Mouse (Mus musculus): ENCODE measurements at regions not wholly inside any gene's neighbourhood (a gene's known extent, or its start where the extent isn't known, plus 50 kb on each side); places are given as distances from the start of the nearest gene placed in this dataset.
A peak's percentile ranks its signal among the peaks of the same experiment; 100 is the strongest.

DNA sequence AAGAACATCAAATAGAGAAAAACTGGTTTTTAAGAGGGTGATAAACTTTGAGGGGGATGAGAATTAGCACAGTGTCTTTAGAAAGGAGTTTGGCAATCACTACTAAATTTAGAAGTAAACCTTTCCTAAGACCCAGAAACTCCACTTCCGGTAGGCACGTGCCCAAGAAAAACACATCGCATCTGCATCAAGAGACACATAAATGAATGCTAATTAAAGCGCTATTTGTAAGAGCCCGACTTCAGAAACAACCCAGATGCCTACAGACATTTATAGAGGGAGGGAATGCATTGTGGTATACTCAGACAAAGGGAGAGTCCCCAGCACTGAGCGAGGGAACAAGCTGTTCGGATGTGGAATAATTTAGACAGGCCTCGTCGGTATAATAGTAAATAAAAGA, 688.5 kb downstream of the Tns3 start:
- Histone ChIP-seq H3K4me3 (ENCODE audit: low read length) (no peak overlapping the region), H3K27ac (ENCODE audit: low read length) (no peak overlapping the region), H3K4me2 (ENCODE audit: low read depth, low read length) (no peak overlapping the region), H3K9me3 (ENCODE audit: control insufficient read depth, low read length) (no peaks in the 10 kb centered on the region), H3K4me1 (ENCODE audit: control insufficient read depth, insufficient read depth, low read length) (no peaks in the 10 kb centered on the region), H3K27me3 (replicated peaks; ENCODE audit: control insufficient read depth, insufficient read depth, low read length) (no peaks in the 10 kb centered on the region), H3K36me3 (ENCODE audit: control insufficient read depth, insufficient read depth, low read length) (no peaks in the 10 kb centered on the region), H3K9ac (ENCODE audit: low read depth, low read length) (no peak overlapping the region)
- ATAC-seq: no peak
- WGBS: 62% methylated on average over 9 of the region's 9 CpGs

DNA sequence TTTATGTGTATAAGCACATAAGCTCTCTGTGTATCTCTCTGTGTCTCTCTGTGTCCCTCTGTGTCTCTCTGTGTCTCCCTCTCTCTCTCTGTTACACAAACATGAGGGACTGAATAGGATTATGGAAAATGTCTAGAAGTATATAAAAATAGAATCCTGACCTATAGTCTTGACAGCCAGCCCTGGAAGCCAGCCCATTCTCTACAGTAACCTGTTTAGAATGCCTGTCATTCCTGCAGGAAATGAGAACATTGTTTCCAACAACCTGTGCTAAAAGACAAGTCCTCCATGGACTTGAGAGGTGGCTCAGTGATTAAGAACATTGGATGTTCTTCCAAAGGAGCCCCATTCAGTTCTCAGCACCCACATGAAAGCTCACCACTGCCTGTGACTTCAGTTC, 714.4 kb downstream of the Tns3 start:
- no peak overlapping the region for H3K9ac ChIP-seq (ENCODE audit: low read depth, low read length)
- no peaks in the 10 kb centered on the region for H3K27me3 ChIP-seq (replicated peaks; ENCODE audit: control insufficient read depth, insufficient read depth, low read length)
- ATAC-seq: no peak
- H3K9me3 ChIP-seq (ENCODE audit: control insufficient read depth, low read length): no peaks in the 10 kb centered on the region
- no peak overlapping the region for H3K4me2 ChIP-seq (ENCODE audit: low read depth, low read length)
- H3K27ac ChIP-seq (ENCODE audit: low read length): no peak overlapping the region
- H3K36me3 ChIP-seq (ENCODE audit: control insufficient read depth, insufficient read depth, low read length): no peaks in the 10 kb centered on the region
- H3K4me1 ChIP-seq (ENCODE audit: control insufficient read depth, insufficient read depth, low read length): no peaks in the 10 kb centered on the region
- no peak overlapping the region for H3K4me3 ChIP-seq (ENCODE audit: low read length)

DNA sequence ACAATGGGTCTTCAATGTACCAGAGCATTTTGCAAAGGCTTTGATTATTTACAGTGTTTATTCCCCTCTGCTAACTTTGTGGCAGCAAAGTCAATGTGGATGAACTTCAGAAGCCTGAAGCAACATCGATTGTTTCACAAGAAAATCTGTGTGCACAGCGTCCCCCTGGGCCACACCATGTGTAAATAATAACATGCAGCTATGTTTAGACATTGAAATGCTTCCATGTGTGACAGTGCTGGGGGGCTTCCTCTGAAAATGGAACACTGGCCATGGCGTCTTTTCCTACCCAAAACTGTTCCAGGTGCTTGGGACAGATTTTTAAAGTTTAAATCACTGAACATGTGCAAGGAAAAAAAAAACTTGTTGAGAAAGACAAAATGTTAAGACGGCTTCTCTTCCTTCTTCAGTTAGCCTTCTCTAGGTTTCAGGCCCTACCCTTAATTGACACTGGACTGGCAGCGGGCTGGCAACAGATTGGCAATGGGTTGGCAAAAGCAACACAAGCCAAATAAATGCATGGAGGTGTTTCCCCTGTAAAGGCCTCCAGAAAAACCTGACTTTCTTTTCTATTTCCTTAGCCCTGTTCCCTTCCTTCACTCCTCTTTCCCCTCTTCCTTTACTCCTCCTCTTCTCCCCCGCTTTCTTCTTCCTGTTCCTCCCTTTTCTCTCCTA, 715.0 kb downstream of the Tns3 start:
- Histone ChIP-seq H3K9me3 (ENCODE audit: control insufficient read depth, low read length) (no peaks in the 10 kb centered on the region), H3K9ac (ENCODE audit: low read depth, low read length) (no peak overlapping the region), H3K27ac (ENCODE audit: low read length) (no peak overlapping the region), H3K4me2 (ENCODE audit: low read depth, low read length) (no peak overlapping the region), H3K27me3 (replicated peaks; ENCODE audit: control insufficient read depth, insufficient read depth, low read length) (no peaks in the 10 kb centered on the region), H3K36me3 (ENCODE audit: control insufficient read depth, insufficient read depth, low read length) (no peaks in the 10 kb centered on the region), H3K4me3 (ENCODE audit: low read length) (no peak overlapping the region), H3K4me1 (ENCODE audit: control insufficient read depth, insufficient read depth, low read length) (no peaks in the 10 kb centered on the region)
- no peak for ATAC-seq
- 74% methylated on average over 6 of the region's 6 CpGs for WGBS

DNA sequence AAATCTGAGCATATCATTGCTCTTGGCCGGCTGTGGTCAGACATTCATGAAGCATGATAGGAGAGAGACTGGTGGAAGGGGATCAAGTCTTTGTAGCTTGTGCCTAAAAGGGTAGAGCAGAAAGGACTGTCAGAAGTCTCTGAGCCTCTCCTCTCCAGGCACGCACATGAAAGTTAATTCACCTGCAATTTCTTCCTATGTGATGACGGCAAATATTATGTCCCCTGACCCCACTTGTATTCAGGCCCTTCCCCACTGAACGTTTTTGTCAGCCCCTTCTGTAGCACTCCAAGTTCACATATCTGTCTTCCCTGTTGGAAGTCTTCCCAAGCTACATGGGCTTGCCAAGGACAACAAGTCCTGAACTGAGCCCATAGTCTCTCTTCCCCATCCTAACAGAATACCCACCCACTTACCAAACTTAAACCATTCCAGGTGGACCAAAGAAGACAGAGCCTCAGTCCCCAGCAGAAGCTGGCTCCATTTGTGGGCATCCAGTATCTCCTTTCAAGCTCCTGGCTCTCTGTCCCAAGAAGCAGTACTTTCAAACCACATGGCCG, 719.3 kb downstream of the Tns3 start:
- no peak; the same call in 1 of the 2 replicates for ATAC-seq
- H3K27ac ChIP-seq (ENCODE audit: low read length): no peak overlapping the region
- H3K36me3 ChIP-seq (ENCODE audit: control insufficient read depth, insufficient read depth, low read length): no peaks in the 10 kb centered on the region
- no peak overlapping the region for H3K4me3 ChIP-seq (ENCODE audit: low read length)
- H3K27me3 ChIP-seq (replicated peaks; ENCODE audit: control insufficient read depth, insufficient read depth, low read length): no peaks in the 10 kb centered on the region
- H3K4me1 ChIP-seq (ENCODE audit: control insufficient read depth, insufficient read depth, low read length): no peaks in the 10 kb centered on the region
- WGBS: 71% methylated on average over 5 of the region's 5 CpGs
- no peak overlapping the region for H3K4me2 ChIP-seq (ENCODE audit: low read depth, low read length)
- H3K9me3 ChIP-seq (ENCODE audit: control insufficient read depth, low read length): no peaks in the 10 kb centered on the region
- no peak overlapping the region for H3K9ac ChIP-seq (ENCODE audit: low read depth, low read length)

DNA sequence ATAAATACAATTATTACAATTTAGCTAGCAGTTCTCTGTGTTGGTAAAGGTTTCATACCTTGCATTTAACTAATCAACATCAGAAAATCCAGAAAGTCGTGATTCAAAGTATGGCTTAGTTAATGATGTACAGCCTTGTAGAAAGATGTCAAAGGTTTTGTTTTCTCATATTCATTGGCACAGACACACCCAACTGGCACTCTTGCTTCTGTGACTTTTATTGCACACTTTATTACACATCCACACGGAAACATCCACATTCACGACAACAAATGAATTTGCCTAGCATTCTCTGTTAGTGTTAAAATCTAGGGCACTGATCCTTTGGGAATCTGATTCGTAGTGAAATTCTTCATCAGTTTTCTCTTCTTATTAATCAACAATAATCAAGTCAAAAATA, 720.0 kb downstream of the Tns3 start:
- Histone ChIP-seq H3K27ac (ENCODE audit: low read length) (no peak overlapping the region), H3K9ac (ENCODE audit: low read depth, low read length) (no peak overlapping the region), H3K4me2 (ENCODE audit: low read depth, low read length) (no peak overlapping the region), H3K36me3 (ENCODE audit: control insufficient read depth, insufficient read depth, low read length) (no peaks in the 10 kb centered on the region), H3K27me3 (replicated peaks; ENCODE audit: control insufficient read depth, insufficient read depth, low read length) (no peaks in the 10 kb centered on the region), H3K9me3 (ENCODE audit: control insufficient read depth, low read length) (no peaks in the 10 kb centered on the region), H3K4me3 (ENCODE audit: low read length) (no peak overlapping the region), H3K4me1 (ENCODE audit: control insufficient read depth, insufficient read depth, low read length) (no peaks in the 10 kb centered on the region)
- ATAC-seq: peak; percentile 73
- WGBS: 60% methylated on average over 4 of the region's 4 CpGs

DNA sequence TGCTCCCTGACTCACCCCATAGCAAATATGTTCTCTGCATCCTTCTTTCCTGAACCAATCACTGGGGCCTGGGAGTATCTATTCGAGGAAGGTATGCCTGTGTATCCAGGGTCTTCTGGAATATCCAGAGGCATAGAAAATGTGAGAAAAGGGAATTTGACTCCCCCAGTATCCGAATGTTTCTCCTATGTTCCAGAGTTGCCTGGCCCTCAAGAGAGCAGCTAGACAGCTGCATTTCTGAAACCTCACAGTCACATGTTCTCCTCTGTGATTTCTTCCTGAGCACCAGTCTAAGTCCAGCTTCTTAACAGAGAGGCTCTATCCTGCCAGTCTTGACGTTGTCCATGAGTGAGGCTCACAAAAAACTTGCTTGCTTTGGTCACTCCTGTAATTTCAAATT, 719.9 kb upstream of the Igfbp3 start:
- Histone ChIP-seq H3K4me1 (ENCODE audit: control insufficient read depth, insufficient read depth, low read length) (no peaks in the 10 kb centered on the region), H3K9me3 (ENCODE audit: control insufficient read depth, low read length) (no peaks in the 10 kb centered on the region), H3K9ac (ENCODE audit: low read depth, low read length) (no peak overlapping the region), H3K4me2 (ENCODE audit: low read depth, low read length) (no peak overlapping the region), H3K36me3 (ENCODE audit: control insufficient read depth, insufficient read depth, low read length) (no peaks in the 10 kb centered on the region), H3K4me3 (ENCODE audit: low read length) (no peak overlapping the region), H3K27ac (ENCODE audit: low read length) (no peak overlapping the region), H3K27me3 (replicated peaks; ENCODE audit: control insufficient read depth, insufficient read depth, low read length) (no peaks in the 10 kb centered on the region)
- 79% methylated on average over 3 of the region's 3 CpGs for WGBS
- no peak for ATAC-seq

DNA sequence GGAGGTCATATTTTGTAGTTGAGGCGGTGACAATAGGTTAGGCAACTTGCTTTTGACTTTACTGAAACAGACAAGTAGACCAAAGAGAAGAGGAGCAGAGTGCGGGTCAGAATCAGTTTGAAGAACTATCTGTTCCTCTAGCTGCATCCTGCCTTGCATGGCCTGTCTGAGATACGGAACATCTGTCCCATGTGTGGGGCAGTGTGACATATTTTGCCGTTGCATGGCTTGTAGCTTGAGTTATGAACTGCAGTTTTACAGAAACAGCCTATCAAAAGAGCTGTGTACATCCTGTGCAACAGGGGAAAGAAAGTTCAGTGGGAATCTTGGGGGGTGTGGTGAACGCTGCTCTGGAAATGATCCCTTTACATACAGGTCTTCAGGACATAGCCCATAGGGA, 718.9 kb upstream of the Igfbp3 start:
- H3K27me3 ChIP-seq (replicated peaks; ENCODE audit: control insufficient read depth, insufficient read depth, low read length): no peaks in the 10 kb centered on the region
- H3K9me3 ChIP-seq (ENCODE audit: control insufficient read depth, low read length): peaks cover 3% of the 10 kb centered on the region; the same call in 1 of the 2 replicates
- no peak for ATAC-seq
- H3K27ac ChIP-seq (ENCODE audit: low read length): no peak overlapping the region
- no peak overlapping the region for H3K4me2 ChIP-seq (ENCODE audit: low read depth, low read length)
- H3K4me3 ChIP-seq (ENCODE audit: low read length): no peak overlapping the region
- H3K9ac ChIP-seq (ENCODE audit: low read depth, low read length): no peak overlapping the region
- H3K36me3 ChIP-seq (ENCODE audit: control insufficient read depth, insufficient read depth, low read length): no peaks in the 10 kb centered on the region
- no peaks in the 10 kb centered on the region for H3K4me1 ChIP-seq (ENCODE audit: control insufficient read depth, insufficient read depth, low read length)
- 85% methylated on average over 5 of the region's 5 CpGs for WGBS

DNA sequence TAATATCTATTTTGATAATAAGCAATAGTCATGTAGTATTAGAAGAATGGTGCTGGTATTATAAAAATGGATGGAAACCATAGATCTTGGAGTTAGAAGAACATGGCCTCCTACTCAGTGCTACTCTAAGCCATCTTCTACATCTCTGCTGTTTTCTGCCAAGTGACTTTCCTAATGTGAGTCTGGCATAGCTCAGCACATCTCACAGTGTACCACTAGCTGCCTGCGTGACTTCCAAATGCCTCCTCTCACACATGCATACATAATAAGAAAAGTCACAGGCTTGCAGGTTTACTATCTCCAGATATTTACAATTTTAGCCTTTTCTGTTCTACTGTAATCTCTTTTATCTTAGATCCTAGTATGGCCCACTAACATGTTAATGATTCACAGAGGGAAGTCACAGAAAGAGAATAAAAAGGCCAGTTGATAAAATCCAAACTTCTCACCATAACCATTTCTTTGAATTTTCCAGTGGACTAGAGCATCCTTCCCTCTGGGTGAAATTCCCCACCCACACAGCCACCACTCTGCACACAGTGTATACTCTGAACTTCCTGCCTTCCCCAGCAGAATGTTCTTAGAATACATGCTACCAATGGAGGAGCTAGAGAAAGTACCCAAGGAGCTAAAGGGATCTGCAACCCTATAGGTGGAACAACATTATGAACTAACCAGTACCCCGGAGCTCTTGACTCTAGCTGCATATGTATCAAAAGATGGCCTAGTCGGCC, 717.5 kb upstream of the Igfbp3 start:
- WGBS: 86% methylated on average over 3 of the region's 3 CpGs
- H3K4me1 ChIP-seq (ENCODE audit: control insufficient read depth, insufficient read depth, low read length): no peaks in the 10 kb centered on the region
- ATAC-seq: no peak

DNA sequence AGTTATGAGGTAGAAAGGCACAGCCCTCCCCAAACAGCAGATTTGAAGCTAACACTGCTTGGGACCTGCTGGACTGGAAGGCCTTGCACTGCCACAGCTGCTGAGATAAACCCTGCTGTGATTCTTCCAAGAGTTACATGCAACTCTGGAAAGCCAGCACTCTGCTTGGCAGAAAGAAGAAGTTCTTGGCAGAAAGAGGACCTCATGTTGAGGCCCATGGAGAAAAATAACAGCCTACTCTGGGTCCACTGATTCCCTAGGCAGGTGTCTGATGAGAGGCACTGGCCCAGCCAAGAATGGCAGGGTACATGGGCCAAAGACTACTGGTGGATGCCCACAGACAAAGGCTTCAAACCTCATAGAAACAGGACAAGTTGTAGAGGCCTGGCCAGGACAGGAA, 714.0 kb upstream of the Igfbp3 start:
- Histone ChIP-seq H3K27ac (ENCODE audit: low read length) (no peak overlapping the region), H3K9me3 (ENCODE audit: control insufficient read depth, low read length) (peaks cover 3% of the 10 kb centered on the region; the same call in 1 of the 2 replicates), H3K9ac (ENCODE audit: low read depth, low read length) (no peak overlapping the region), H3K36me3 (ENCODE audit: control insufficient read depth, insufficient read depth, low read length) (no peaks in the 10 kb centered on the region), H3K4me2 (ENCODE audit: low read depth, low read length) (no peak overlapping the region), H3K4me3 (ENCODE audit: low read length) (no peak overlapping the region), H3K4me1 (ENCODE audit: control insufficient read depth, insufficient read depth, low read length) (no peaks in the 10 kb centered on the region), H3K27me3 (replicated peaks; ENCODE audit: control insufficient read depth, insufficient read depth, low read length) (no peaks in the 10 kb centered on the region)
- ATAC-seq: no peak

More for the DNA sequence above, 717.5 kb upstream of the Igfbp3 start:
- no peak overlapping the region for H3K4me2 ChIP-seq (ENCODE audit: low read depth, low read length)
- no peaks in the 10 kb centered on the region for H3K36me3 ChIP-seq (ENCODE audit: control insufficient read depth, insufficient read depth, low read length)
- H3K27me3 ChIP-seq (replicated peaks; ENCODE audit: control insufficient read depth, insufficient read depth, low read length): no peaks in the 10 kb centered on the region
- no peak overlapping the region for H3K9ac ChIP-seq (ENCODE audit: low read depth, low read length)
- H3K9me3 ChIP-seq (ENCODE audit: control insufficient read depth, low read length): peaks cover 3% of the 10 kb centered on the region; the same call in 1 of the 2 replicates
- H3K27ac ChIP-seq (ENCODE audit: low read length): no peak overlapping the region
- no peak overlapping the region for H3K4me3 ChIP-seq (ENCODE audit: low read length)

Data from intestine, embryonic 16.5 days (tissue).